Mouse (Mus musculus) urinary bladder, postnatal 36 days (tissue): ENCODE measurements around the gene Aknad1.

Experiments used
- DNase-seq, 2 experiments: peaks; one replicate each; pipeline ENCODE4 v3.0.0; 2022; ENCODE audit warnings: low spot score in 2 of 2, mixed read lengths in 1 of 2

Gene Aknad1

GRCm38 (mm10) chr3:108751061-108751460 is 11.6 kb downstream of the Aknad1 start:
- DNase-seq = no peak

GRCm38 (mm10) chr3:108751691-108752090 is 12.2 kb downstream of the Aknad1 start:
- no peak for DNase-seq

- DNase-seq = no peak
Measured at GRCm38 (mm10) chr3:108754541-108754940, 15.1 kb downstream of the Aknad1 start.

GRCm38 (mm10) chr3:108755542-108755941 is 16.1 kb downstream of the Aknad1 start:
- DNase-seq = no peak

- no peak for DNase-seq
Measured at GRCm38 (mm10) chr3:108756131-108756530, 16.7 kb downstream of the Aknad1 start.

GRCm38 (mm10) chr3:108757570-108757969 is 18.1 kb downstream of the Aknad1 start:
- no peak for DNase-seq

GRCm38 (mm10) chr3:108759566-108760420 is 20.3 kb downstream of the Aknad1 start:
- no peak for DNase-seq

- peak in 1 of 2 experiments; percentile 35 for DNase-seq
Measured at GRCm38 (mm10) chr3:108762597-108763111, 23.2 kb downstream of the Aknad1 start.

GRCm38 (mm10) chr3:108763691-108764090 is 24.2 kb downstream of the Aknad1 start:
- DNase-seq = no peak

- DNase-seq = no peak
Measured at GRCm38 (mm10) chr3:108764976-108765375, 25.5 kb downstream of the Aknad1 start.

GRCm38 (mm10) chr3:108765476-108765875 is 26.0 kb downstream of the Aknad1 start:
- DNase-seq = no peak

GRCm38 (mm10) chr3:108766943-108767342 is 27.5 kb downstream of the Aknad1 start:
- DNase-seq = no peak

- DNase-seq = no peak
Measured at GRCm38 (mm10) chr3:108767416-108767815, 28.0 kb downstream of the Aknad1 start.

GRCm38 (mm10) chr3:108769547-108769946 is 30.1 kb downstream of the Aknad1 start:
- no peak for DNase-seq

- DNase-seq = peak; percentile 56 to 58
Measured at GRCm38 (mm10) chr3:108770725-108771368, 31.4 kb downstream of the Aknad1 start.

- peak; percentile 52 to 56 for DNase-seq
Measured at GRCm38 (mm10) chr3:108772211-108772610, 32.8 kb downstream of the Aknad1 start.

GRCm38 (mm10) chr3:108772811-108773210 is 33.4 kb downstream of the Aknad1 start:
- no peak for DNase-seq

- peak; percentile 55 to 60 for DNase-seq
Measured at GRCm38 (mm10) chr3:108778761-108779540, 39.5 kb downstream of the Aknad1 start.

GRCm38 (mm10) chr3:108781238-108781883 is 41.9 kb downstream of the Aknad1 start:
- peak in 1 of 2 experiments; percentile 58 for DNase-seq

GRCm38 (mm10) chr3:108781884-108782270 is 42.4 kb downstream of the Aknad1 start:
- no peak for DNase-seq

- DNase-seq = no peak
Measured at GRCm38 (mm10) chr3:108782364-108782895, 43.0 kb downstream of the Aknad1 start.
